Mouse (Mus musculus) bone marrow, adult 2 months (tissue): ENCODE measurements around the gene Bcam.

Experiments used
- CTCF ChIP-seq: fragments of 200-500 bp; IDR thresholded peaks from 2 replicates; pipeline ENCODE4 v1.5.1; 2011; ENCODE audit warnings: low read length, control low read depth; ENCODE audit not compliant: control insufficient read depth, insufficient read depth
- POLR2A ChIP-seq: fragments of 200-500 bp; IDR thresholded peaks from 2 replicates; pipeline ENCODE4 v1.6.1; 2011; ENCODE audit warnings: low read depth, mild to moderate bottlenecking, control low read depth, low read length, borderline replicate concordance; ENCODE audit not compliant: control insufficient read depth

- no peak for TF ChIP-seq CTCF
- no peak for TF ChIP-seq POLR2A
These were observed 57.2 kb downstream of the Bcam start for GRCm38 (mm10) chr7:19713598-19713997.
